Mouse (Mus musculus): ENCODE measurements around the gene Pank2.
"Not testable (repeated sequence)": the region's sequence is repeated elsewhere in the genome, so short reads cannot be mapped to it uniquely, and the experiment has no call there.

Pank2 gene

DNA sequence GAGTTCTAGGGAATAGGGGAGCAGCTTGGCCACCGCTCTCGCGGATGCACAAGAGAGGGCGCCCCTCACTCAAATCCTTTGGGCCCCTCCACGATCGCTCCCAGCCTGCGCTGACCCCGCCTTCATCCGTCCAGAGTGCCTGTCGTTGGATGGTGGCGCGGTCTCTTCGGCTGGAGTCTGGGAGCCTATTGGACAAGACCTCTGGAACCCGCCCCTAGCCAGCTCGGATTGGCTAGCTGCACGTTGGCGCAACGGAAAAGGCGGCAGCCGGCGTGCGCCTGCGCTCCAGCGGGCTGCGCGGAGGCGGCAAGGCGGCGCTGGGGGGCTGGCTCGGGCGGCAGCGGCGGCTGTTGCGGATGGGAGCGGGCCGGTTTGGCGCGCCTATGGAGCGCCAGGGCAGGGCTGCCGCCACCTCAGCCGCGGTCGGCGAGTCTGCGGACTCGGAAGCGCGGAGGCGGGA, at the start of gene Pank2:
Gene Pank2, plus strand, starts transcription at position 283 of the 460 bp plus-strand sequence.
- peak; percentile 100 for DNase-seq

DNA sequence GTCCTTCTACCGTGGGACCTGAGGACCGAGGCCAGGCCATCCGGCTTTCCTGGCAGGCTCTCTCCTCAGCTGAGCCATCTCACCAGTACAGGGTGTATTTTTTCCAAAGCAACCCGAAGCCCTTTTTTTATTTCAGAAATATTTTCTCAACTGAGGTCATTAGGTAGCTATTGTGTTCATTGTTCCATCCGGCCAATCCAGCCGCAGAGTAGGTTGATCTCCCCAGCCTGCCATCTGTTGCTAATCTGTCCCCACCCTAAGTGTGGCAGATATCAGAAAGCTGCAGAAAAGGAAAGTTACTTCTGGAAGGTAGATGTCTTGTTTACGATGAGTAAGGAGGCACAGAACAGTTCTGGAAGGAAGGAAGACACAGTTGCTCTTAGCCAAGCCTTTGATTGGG, 48.5 kb upstream of the Pank2 start:
- peak; percentile 94 for DNase-seq

DNA sequence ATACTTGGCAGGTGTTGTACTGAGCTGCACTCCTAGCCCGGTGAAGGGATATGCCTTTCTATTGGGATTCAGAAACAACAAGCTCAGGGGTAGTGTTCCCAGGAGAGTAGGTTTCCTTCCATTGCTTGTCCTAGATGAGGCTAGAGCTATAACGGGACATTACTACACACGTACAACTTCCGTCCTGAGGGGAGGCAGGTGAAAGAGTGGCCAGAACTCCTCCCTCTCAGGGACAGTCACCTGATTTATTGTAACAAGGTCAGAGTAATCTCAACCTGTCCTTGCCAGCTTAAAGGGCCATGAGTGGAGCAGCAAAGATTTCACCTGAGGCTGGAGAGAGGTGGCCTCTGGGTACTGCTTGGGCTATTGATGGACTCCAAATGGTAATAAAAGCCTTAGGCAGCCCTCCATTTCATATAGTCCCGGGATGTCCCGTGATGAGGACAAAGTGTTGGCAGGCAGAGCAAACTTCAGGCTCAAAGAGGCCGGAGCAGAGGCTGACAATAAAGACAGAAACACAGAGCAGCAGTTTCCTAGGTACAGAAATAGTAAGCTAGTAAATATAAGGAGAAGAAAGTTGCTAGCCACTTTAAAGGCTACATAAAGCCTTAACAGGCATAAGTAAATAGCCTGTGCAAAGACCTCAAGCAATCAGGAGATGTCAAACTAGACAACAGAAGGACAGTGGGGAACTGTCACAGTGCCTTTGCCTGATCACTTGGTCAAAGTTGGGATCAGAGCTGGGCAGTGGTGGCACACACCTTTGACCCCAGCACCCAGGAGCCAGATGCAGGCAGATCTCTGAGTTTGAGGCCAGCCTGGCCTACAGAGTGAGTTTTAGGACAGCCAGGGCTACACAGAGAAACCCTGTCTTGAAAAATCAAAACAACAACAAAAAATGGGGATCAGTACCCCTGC, 46.1 kb upstream of the Pank2 start:
- DNase-seq: peak; percentile 98

DNA sequence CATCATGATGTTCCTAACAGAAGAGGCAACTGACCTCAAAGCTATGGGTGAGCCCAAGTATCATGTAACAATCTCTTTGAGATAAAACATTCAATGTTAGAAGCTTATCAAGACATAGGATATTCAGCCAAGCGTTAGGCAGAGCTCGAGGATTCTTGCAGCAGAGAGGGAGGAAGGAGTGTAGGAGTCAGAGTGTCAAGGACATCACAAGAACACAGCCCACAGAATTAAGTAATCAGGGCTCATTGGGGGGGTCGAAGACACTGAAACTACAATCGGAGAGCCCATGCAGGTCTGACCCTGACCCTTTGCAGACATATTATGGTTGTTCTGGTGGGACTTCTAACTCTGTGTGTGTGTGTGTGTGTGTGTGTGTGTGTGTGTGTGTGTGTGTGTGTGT, 42.3 kb upstream of the Pank2 start:
- DNase-seq: no peak

DNA sequence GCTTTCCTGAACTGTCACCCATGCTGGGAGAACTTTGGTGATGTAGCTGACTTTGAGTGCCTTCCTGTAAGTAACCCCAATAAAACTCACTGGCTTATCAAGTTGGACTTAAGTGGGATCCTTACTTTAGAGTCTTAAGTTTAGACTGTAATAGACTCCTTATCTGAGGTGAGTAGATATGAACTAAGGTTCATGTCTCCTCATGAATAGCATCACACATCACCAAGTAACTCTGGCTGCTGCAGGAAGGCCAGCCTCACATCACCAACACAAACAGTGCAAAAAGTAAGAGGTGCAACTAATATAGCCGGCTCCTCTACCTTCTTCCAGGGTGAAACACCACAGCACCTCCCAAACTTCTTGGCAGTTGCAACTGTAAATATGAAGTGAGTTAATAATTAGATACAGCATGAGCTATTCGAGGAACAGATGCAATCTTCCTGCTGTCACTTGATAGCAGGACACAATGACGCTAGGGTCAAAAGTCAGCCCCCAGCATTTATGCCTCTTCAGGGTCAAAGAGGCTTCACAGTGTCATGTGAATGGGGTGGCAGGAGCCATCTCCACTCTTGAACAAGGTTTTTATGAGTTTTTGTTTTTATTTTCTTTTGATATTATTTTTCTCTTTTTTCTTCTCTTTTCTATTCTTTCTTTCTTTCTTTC, 40.3 kb upstream of the Pank2 start:
- DNase-seq: no peak

DNA sequence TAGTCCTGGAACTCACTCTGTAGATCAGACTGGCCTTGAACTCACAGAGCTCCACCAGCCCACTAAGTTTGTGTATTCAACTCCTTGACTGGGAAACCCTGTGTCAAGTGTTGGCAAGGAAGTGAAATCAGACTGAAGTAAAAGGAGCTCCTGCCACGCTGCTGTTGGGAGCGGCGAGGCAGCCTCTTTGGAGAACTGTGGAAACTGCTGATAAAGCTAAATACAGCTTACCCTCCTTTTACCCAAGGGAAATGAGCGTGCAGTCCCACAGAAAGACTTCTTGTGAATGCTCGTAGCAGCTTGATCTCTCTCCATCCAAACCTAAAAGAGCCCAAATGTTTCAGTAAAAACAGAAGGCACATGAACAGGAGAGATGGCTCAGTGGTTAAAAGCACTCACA, 39.7 kb upstream of the Pank2 start:
- peak; percentile 94 for DNase-seq

DNA sequence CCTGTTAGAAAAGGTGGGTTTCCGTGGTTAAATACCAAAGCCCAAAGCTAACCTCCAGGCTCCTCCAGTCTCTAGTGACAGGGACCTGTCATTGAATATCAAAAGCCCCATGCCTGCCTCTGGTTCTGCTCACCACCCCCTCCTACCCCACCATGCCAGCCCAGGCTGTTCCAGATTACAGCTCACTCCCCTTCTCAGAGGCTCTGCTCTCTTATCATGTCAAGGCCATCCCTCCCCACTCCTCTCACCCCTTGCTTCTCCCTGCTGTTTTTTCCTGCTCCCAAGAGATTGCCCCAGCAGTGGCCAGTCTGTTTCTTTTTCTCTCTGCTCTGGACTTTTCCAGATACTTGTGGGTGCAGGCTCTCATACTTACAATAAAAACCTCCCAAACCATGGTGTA, 38.7 kb upstream of the Pank2 start:
- DNase-seq: no peak

DNA sequence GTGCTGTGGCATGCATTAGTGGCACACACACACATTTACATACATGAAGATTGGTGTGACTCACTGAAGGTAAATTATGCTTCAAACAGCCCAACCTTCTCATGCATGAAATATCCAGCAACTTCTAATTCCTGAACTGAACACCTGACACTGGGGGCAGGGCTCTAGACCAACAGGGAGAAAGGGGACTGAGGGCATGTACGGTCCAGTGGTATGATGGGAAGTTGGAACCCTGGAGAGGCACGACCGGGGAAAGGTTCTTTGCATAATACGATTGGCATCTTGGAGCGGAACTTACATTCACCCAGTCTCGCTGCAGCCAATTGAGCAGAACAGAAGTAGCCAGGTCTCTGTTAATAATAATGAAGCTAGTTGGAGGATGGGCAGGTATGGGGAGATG, 37.1 kb upstream of the Pank2 start:
- no peak for DNase-seq

DNA sequence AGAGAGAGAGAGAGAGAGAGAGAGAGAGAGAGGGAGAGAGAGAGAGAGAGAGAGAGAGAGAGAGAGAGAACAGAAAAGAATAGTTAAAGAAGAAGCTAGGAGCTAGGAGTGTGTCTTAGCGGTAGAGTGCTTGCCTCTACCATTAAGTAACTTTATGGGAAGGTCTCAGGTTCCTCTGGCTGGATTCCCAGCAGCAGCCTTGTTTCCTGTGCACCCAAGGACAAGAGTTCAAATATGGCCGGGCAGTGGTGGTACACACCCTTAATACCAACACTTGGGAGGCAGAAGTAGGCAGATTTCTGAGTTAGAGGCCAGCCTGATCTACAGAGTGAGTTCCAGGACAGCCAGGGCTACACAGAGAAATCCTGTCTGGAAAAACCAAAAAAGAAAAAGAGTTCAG, 35.6 kb upstream of the Pank2 start:
- DNase-seq: not testable (repeated sequence)

DNA sequence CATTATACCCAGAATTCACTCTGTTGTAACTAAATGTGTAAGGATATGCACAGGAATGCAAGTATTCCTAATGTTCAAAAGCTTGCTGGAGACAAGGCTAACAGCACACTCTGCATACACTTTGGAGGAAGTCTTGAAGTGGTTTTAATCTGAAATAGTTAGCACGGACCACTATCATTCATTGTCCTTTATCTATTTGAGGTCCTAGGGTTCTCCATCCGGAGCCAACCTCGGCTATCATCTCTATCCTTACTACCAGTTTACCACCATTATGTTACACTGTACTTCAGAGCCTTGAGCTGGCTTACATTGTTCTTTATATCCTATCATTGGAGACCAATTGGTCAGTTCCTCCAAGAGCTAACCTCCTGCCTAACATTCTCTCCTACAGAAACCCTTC, 35.1 kb upstream of the Pank2 start:
- no peak for DNase-seq

DNA sequence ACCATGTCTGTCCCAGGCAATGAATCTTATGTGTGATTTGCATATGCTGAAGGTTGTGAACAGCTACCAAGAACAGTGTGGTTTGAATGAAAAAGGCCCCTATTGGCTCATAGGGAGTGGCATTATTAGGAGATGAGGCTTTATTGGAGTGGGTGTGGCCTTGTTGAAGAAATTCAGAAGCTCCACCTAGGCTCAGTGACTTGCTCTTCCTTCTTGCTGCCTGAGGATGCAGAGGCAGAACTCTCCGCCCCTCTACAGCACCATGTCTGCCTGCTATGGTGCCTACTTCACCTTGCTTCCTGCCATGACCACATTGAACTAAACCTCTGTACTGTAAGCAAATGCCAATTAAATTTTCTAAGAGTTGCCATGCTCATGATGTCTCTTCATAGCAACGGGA, 29.7 kb upstream of the Pank2 start:
- no peak for DNase-seq

DNA sequence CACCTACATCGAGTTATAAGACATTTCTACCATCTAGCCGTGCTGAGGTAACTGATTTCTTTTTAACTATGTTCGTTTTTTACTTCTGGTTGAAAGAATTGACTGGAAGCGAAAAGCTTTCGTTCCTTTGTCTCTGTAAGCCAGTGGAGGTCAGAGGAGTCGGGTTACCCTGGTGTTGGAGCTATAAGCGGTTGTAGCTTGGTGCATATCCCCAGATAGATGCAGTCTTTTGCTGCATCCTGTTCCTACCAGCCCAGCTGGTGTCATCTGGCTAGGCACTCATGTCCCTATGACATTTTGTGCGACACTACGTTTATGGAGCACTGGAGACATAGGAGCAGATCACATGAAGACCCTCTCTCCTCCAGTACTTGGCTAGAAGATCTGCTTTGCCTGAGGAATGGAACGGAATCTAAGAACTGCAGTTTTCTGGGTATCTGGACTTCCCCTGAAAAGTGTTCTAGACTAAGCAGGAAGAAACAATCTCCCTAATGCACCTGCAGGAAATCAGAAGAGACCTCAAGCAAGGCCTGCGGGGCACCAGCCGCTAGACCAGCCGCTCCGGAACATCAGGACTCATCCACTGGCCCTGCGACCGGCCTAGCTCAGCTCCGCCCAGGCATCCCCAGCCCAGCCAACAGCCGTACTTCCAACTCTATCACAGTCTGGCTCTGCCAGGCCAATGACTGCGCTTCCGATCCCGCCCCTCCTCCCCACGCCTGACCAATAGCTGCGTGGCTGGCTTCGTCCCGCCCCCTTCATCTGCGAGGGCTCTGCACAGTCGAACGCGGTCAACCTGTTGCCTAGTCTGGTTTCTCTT, 28.8 kb upstream of the Pank2 start, which contains the start of gene Mavs:
Gene Mavs, plus strand, starts transcription at position 757 of the 820 bp plus-strand sequence.
- DNase-seq: peak; percentile 100

DNA sequence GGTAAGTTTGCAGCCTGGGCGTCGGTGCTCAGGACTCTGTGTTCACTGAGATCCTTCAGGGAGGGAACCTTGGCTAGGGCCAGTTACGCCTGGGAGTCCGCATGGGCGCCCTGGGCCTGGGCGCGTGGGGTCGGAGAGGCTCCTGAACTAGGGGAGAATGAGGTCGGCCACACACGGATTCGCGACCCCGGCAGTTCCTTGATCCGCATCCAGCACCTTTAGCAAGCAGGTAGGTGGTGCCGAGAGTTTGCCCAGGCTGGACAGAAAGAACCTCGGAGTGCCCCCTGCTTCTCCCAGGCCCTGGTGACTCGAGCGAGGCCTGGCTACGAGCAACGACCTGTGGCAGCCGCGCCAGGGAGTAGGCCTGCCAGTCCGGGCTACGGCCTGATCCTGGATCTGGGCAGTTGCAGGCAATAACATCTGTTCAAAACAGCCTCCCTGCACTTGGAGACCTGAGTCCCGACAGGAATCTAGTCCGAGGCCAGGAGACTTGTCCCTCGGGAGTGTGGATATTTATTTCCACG, 28.1 kb upstream of the Pank2 start:
- no peak for DNase-seq

DNA sequence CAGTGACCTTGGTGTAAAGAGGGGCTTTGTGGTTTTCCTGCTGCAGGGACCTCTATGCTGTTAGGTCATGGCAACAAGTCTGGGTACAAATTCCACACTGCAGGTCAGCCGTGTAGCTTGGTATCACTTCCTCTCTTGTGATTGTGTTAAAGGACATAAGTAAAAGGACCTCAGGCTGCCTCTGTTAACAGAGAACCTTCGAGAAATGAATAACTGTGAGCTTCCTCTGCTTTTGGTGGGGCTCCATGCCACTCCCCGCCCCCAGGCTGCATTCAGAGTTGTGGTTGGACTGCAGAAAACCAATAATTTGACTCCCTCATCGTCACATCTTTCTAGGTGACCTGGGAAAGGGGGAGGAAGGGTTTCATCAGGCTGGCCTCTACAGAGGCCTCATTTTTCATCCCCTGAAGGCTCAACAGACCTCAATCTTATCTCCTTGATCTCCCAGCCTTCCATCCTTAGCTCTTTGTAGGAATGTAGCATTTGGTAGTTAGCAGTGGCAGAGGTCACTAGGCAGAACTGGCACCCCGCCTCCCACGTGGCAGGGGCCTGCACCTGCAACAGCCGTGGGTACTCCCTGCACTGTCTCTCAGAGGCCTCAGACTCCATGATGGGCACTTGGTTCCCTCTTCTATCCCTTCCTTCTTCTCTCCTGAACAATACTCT, 27.2 kb upstream of the Pank2 start:
- no peak for DNase-seq

DNA sequence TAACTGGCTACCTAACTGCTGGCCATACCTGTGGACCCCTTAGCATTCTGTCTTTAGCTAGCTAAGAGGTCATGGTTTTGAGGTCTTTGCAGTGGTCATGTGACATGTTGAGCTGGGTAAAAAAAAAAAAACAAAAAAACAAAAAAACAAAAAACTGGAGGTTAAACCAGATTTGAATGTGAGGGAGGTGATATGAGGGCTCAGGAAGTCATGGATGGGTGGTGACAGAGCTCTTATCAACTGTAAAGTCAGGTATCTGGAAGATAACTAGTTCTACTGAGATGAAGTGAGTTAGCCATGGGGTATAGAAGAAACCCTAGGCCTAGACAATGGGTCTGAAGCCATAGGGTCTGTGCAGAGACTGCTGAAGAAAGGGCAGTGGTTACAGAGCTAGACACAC, 20.1 kb upstream of the Pank2 start:
- no peak for DNase-seq

DNA sequence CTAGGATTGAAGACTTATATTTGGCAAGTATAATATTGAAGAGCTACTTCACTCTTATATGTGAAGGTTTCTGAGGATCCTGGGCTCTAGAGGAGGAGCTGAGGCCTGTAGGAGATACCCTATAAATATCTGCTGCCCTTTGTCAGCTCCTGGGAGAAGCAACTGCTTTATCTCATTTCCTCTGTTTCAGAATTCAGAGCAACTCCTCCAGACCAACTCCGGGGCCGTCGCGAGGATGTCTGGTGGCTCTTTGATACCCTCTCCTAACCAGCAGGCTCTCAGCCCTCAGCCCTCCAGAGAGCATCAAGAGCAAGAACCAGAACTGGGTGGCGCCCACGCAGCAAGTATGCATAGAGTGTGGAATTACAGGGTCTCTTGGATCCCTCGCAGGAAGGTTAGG, 19.4 kb upstream of the Pank2 start:
- no peak for DNase-seq

DNA sequence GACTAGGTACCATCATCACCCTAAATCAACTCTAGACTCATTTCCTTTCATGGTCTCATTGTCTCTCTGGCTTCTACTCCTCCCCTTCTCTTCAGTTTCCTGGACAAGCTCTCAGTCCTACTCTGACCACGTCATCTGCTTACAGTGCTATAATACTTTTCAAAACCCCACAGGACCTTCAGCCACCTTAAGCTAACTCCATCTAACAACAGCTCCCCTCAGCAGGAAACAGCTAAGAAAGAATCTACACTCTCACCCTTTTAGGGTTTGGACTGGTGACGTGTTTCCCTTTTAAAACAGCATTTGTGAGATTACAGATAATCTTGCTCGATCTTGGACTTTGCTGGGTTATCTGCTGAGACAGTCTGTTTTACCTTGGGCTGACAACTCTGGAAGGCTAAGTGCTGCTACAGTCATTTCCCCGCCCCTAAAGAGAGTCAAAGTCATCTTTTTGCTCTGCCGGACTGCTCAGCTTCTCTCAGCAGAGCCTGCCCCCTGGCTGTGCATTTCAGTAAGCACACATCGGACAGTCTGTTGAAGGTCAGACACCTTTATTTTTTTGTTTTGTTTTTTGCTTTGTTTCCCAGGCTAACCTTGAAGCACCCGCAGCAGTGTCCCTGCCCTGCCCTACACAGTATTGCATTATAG, 8.5 kb upstream of the Pank2 start:
- DNase-seq: peak; percentile 96

DNA sequence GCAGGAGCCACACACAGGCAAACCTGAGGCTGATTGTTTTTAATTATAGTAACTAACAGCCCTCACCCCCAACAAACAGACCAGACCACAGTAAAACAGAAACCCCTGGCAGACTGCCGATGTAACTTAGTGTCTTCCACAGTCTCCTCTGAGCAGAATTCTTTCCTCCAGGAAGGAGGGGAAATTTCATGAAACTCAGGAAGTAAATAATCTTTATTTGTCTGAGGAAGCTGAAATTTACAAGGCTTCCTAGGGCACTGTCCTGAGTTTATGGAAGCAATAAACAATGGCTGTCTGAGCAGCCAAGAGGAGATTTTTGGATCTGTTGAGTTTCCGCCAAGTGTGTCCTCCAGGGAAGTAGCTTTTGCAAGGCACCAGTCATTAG, 8.0 kb upstream of the Pank2 start:
- DNase-seq: no peak

DNA sequence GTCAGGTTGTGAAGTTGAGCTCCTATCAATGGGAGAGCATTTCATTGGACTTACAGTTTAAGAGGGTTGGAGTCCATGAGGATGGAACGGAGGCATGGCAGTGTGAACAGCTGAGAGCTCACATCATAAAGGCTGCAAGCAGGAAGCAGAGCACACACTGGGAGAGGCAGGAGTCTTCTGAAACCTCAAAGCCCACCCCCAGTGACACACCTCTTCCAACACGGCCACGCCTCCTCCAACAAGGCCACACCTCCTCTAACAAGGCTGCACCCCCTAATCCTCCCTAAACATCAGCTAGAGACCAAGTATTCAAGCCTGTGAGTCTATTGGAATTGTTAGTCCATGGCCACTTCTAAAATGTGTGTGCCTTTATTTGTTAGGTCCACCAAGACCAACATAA, 6.6 kb upstream of the Pank2 start:
- peak; percentile 79 for DNase-seq

DNA sequence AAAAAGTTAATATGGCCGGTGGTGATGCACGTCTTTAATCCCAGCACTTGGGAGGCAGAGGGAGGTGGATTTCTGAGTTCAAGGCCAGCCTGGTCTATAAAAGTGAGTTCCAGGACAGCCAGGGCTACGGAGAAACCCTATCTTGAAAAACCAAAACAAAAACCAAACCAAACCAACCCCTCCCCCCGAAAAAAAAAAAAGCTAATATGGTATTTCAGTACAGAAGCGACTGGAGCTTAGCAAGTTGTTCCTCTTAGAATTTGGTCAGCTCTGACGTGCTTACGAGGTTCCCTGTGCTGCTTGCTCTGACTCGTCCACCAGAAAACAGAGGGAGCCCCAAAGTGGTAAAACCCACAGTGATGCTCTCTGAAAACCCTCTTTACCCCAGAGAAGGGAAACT, 3.6 kb upstream of the Pank2 start:
- DNase-seq: peak; percentile 46

DNA sequence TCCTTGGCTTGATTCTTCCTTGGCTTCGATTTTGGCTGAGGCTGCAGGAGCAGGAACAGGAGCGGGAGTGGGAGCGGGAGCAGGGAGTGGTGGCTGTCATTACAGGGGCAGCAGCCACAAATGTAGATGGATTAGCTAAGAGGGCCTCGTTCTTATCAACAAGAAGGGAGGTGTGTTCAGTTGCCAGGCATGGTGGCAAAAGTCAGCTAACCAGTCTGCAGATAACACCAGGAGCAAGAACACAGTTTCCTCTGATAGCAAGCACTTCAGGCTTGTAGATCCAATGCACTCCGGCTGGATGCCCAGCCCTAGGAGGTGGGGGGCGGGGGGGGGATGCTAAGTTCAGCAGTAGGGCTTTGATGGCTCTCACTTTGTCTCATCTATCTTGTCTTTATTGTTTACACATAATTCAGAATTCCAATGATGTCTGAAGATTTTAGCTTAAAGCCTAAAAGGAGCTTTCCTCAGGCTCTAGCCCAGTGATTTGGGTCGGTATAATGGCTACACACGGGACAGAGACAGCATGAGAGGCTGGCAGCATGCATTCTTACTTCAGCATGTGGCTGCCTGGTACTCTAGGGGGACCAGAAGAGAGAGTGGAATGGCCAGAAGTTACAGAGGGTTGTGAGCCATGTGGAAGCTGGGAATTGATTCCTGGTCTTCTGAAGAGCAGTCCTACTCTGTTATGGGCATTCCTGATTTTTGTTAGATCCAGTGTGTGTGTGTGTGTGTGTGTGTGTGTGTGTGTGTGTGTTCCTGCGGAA, 1.6 kb upstream of the Pank2 start:
- peak; percentile 78 for DNase-seq

All from heart, adult 11 months (tissue).